Mouse (Mus musculus) CH12.LX (cell line): ENCODE data around the gene Dapk2. TPM values are rescaled to one million over a fixed set of nuclear protein-coding genes. Genes with fewer than 3 reads are reported as not detected.
A peak's percentile ranks its signal among the peaks of the same experiment; 100 is the strongest.

ENCODE experiments used
- DNase-seq: peaks from one replicate; pipeline ENCODE4 v3.0.0-alpha.2; 2013; ENCODE audit errors: extremely low read depth
- H3K27ac ChIP-seq: 2 replicates; pipeline ENCODE4 v1.5.1; 2012; ENCODE audit warnings: low read depth, mild to moderate bottlenecking, control low read depth, moderate library complexity; ENCODE audit not compliant: insufficient read depth
- H3K27me3 ChIP-seq: replicated peaks from 2 replicates; pipeline ENCODE3; 2012; ENCODE audit warnings: inconsistent platforms
- H3K36me3 ChIP-seq, 2 experiments: replicated peaks in 1 of 2; 2 replicates each; pipeline versions ENCODE3 to v1.6.1; 2012; ENCODE audit warnings: inconsistent platforms in 1 of 2, low read length in 1 of 2, mild to moderate bottlenecking in 1 of 2, mixed read lengths in 1 of 2, moderate library complexity in 1 of 2; ENCODE audit not compliant: control insufficient read depth in 1 of 2, insufficient read depth in 1 of 2
- H3K4me1 ChIP-seq, 2 experiments: 2 replicates each; pipeline ENCODE4 v1.6.1; 2012; ENCODE audit warnings: inconsistent platforms in 1 of 2, moderate library complexity in 1 of 2; ENCODE audit not compliant: insufficient read depth in 2 of 2, control insufficient read depth in 1 of 2
- H3K4me2 ChIP-seq: 2 replicates; pipeline ENCODE4 v1.6.1; 2012; ENCODE audit warnings: low read depth, mild to moderate bottlenecking, control low read depth; ENCODE audit not compliant: poor library complexity, insufficient read depth, severe bottlenecking
- H3K4me3 ChIP-seq, 3 experiments: fragments of 150-350 bp in 1 of 3; sonication (generic) in 1 of 3; replicated peaks in 1 of 3; 2 replicates each; pipeline versions ENCODE3 to v1.5.1; 2011 to 2012; ENCODE audit warnings: low read depth in 2 of 3, low read length in 2 of 3, mild to moderate bottlenecking in 2 of 3, moderate library complexity in 2 of 3, control low read depth in 1 of 3, improper control_type of control experiment in 1 of 3, inconsistent platforms in 1 of 3, mixed read lengths in 1 of 3; ENCODE audit not compliant: poor library complexity in 1 of 3
- H3K79me2 ChIP-seq: replicated peaks from 2 replicates; pipeline ENCODE4 v1.6.1; 2012; ENCODE audit warnings: mild to moderate bottlenecking, moderate library complexity; ENCODE audit not compliant: control insufficient read depth, poor library complexity, insufficient read depth, severe bottlenecking; ENCODE audit errors: extremely low read depth
- H3K9ac ChIP-seq: 2 replicates; pipeline ENCODE4 v1.6.1; 2012; ENCODE audit warnings: low read depth, mild to moderate bottlenecking, control low read depth, moderate library complexity; ENCODE audit not compliant: insufficient read depth
- H3K9me3 ChIP-seq: replicated peaks from 2 replicates; pipeline ENCODE3; 2012; ENCODE audit warnings: low read length, inconsistent platforms, mixed read lengths
- BHLHE40 ChIP-seq: IDR thresholded peaks from 2 replicates; pipeline ENCODE4 v1.6.1; 2011; ENCODE audit warnings: mild to moderate bottlenecking, low read depth, low read length, improper control_type of control experiment
- CHD1 ChIP-seq: IDR thresholded peaks from 2 replicates; pipeline ENCODE4 v1.6.1; 2012; ENCODE audit warnings: low read depth, low read length, improper control_type of control experiment, inconsistent platforms
- CTCF ChIP-seq, 2 experiments: IDR thresholded peaks in 1 of 2; conservative IDR thresholded peaks in 1 of 2; 2 replicates each; pipeline ENCODE4 v1.5.1; 2011 to 2012; ENCODE audit warnings: low read depth in 2 of 2, low read length in 2 of 2, improper control_type of control experiment in 1 of 2, inconsistent platforms in 1 of 2, mild to moderate bottlenecking in 1 of 2, moderate library complexity in 1 of 2
- ETS1 ChIP-seq: conservative IDR thresholded peaks from 2 replicates; pipeline ENCODE4 v1.6.1; 2012; ENCODE audit warnings: low read depth, mild to moderate bottlenecking, inconsistent platforms, low read length, improper control_type of control experiment, moderate library complexity
- GABPA ChIP-seq: IDR thresholded peaks from 2 replicates; pipeline ENCODE4 v1.6.1; 2012; ENCODE audit warnings: low read depth, low read length, improper control_type of control experiment, inconsistent platforms; ENCODE audit not compliant: insufficient replicate concordance
- HCFC1 ChIP-seq: IDR thresholded peaks from 2 replicates; pipeline ENCODE4 v1.6.1; 2012; ENCODE audit warnings: low read depth, mild to moderate bottlenecking, inconsistent platforms, low read length, improper control_type of control experiment
- JUN ChIP-seq: IDR thresholded peaks from 2 replicates; pipeline ENCODE4 v1.6.1; 2011; ENCODE audit warnings: low read depth, mild to moderate bottlenecking, low read length, improper control_type of control experiment, moderate library complexity; ENCODE audit not compliant: insufficient read depth
- KAT2A ChIP-seq: IDR thresholded peaks from 2 replicates; pipeline ENCODE4 v1.6.1; 2012; ENCODE audit warnings: low read length, improper control_type of control experiment, inconsistent platforms; ENCODE audit not compliant: insufficient replicate concordance
- MXI1 ChIP-seq: IDR thresholded peaks from 2 replicates; pipeline ENCODE4 v1.6.1; 2011; ENCODE audit warnings: mild to moderate bottlenecking, low read depth, low read length, improper control_type of control experiment
- MYC ChIP-seq: IDR thresholded peaks from 2 replicates; pipeline ENCODE4 v1.6.1; 2011; ENCODE audit warnings: low read depth, mild to moderate bottlenecking, improper control_type of control experiment, low read length
- NRF1 ChIP-seq: IDR thresholded peaks from 2 replicates; pipeline ENCODE4 v1.6.1; 2014; ENCODE audit warnings: low read depth, mild to moderate bottlenecking, inconsistent platforms, low read length, improper control_type of control experiment, moderate library complexity
- RAD21 ChIP-seq: IDR thresholded peaks from 2 replicates; pipeline ENCODE4 v1.6.1; 2011; ENCODE audit warnings: low read depth, mild to moderate bottlenecking, low read length, improper control_type of control experiment, moderate library complexity
- SMC3 ChIP-seq: IDR thresholded peaks from 2 replicates; pipeline ENCODE4 v1.6.1; 2011; ENCODE audit warnings: low read depth, low read length, improper control_type of control experiment
- TBP ChIP-seq: conservative IDR thresholded peaks from 2 replicates; pipeline ENCODE4 v1.6.1; 2011; ENCODE audit warnings: low read depth, low read length, improper control_type of control experiment
- UBTF ChIP-seq: IDR thresholded peaks from 2 replicates; pipeline ENCODE4 v1.6.1; 2012; ENCODE audit warnings: low read depth, mild to moderate bottlenecking, inconsistent platforms, low read length, improper control_type of control experiment, moderate library complexity
- USF1 ChIP-seq: IDR thresholded peaks from 2 replicates; pipeline ENCODE4 v1.6.1; 2014; ENCODE audit warnings: low read depth, mild to moderate bottlenecking, inconsistent platforms, low read length, improper control_type of control experiment
- USF2 ChIP-seq: conservative IDR thresholded peaks from 2 replicates; pipeline ENCODE4 v1.6.1; 2011; ENCODE audit warnings: low read depth, low read length, improper control_type of control experiment
- dilution Hi-C: fragments of 300-500 bp; cut with MboI; formaldehyde crosslinking; loops from 2 replicates; pipeline ENCODE4 v1.14.3; 2020; ENCODE audit warnings: low sequenced_read_pairs; ENCODE audit not compliant: extremely low pct_unique_long_range_greater_than_20kb, extremely low pct_ligation_motif_present
- in situ Hi-C: fragments of 300-500 bp; cut with MboI; formaldehyde crosslinking; loops from 3 replicates; pipeline ENCODE4 v1.14.3; 2019; ENCODE audit warnings: low sequenced_read_pairs, low pct_ligation_motif_present, low pct_unique_long_range_greater_than_20kb, mixed read lengths
- polyA plus RNA-seq: library from polyadenylated mRNA; unstranded; fragments of >175 nt; gene quantifications from 2 replicates; pipeline ENCODE4 v1.2.1, GENCODE M21; 2012; ENCODE audit warnings: low read depth; ENCODE audit not compliant: insufficient read length
- total RNA-seq, 2 experiments: library from RNA; depleted of rRNA; stranded (reverse); fragments of 300-350 nt in 1 of 2; fragments of >200 nt in 1 of 2; gene quantifications; 2 replicates each; pipeline ENCODE4 v1.2.3; 2012 to 2014

Dapk2 gene
- total and polyA plus RNA-seq, 3 experiments = 25.2 to 60.3 (median 39.0) TPM

GRCm38 (mm10) chr9:66236615-66237014 lies 78.6 kb downstream of the Dapk2 start:
- dilution Hi-C loops = no loop called here
- no peak overlapping the region for H3K27ac ChIP-seq

GRCm38 (mm10) chr9:66237742-66238141 lies 79.7 kb downstream of the Dapk2 start:
- Histone ChIP-seq H3K9ac (no peak overlapping the region), H3K9me3 (peaks cover 5% of the 10 kb centered on the region), H3K36me3 (peaks cover 2 to 54% of the 10 kb centered on the region in 2 experiments), H3K4me3 (no peak overlapping the region), H3K27ac (no peak overlapping the region), H3K79me2 (no peaks in the 10 kb centered on the region), H3K4me2 (no peak overlapping the region), H3K27me3 (no peaks in the 10 kb centered on the region), H3K4me1 (peaks cover 17 to 52% of the 10 kb centered on the region in 2 experiments)
- in situ Hi-C loops (no loop called here), dilution Hi-C loops (no loop called here)
- DNase-seq = no peak
- peak; percentile 43 for TF ChIP-seq SMC3
- peak in 1 of 2 experiments; percentile 39; a peak in 2 of 4 replicates for TF ChIP-seq CTCF (conservative IDR thresholded peaks at IDR 0.05 in 1 of 2, IDR thresholded peaks at IDR 0.05 in 1 of 2; ENCODE audit: low read depth in 2 of 2, low read length in 2 of 2)
- no peak for TF ChIP-seq KAT2A
- TF ChIP-seq RAD21 = peak; percentile 15

More at GRCm38 (mm10) chr9:66236615-66237014, 78.6 kb downstream of the Dapk2 start:
- Histone ChIP-seq H3K9me3 (peaks cover 5% of the 10 kb centered on the region), H3K4me2 (no peak overlapping the region), H3K4me1 (peaks cover 25 to 51% of the 10 kb centered on the region in 2 experiments), H3K4me3 (no peak overlapping the region), H3K79me2 (no peaks in the 10 kb centered on the region), H3K27me3 (no peaks in the 10 kb centered on the region)
- DNase-seq = no peak
- in situ Hi-C loops = no loop called here
- TF ChIP-seq UBTF = no peak
- TF ChIP-seq BHLHE40 = no peak
- no peak for TF ChIP-seq USF2
- TF ChIP-seq MXI1 = no peak
- TF ChIP-seq GABPA = no peak
- TF ChIP-seq USF1 = no peak
- TF ChIP-seq TBP = no peak
- TF ChIP-seq SMC3 = no peak
- TF ChIP-seq RAD21 = no peak
- no peak for TF ChIP-seq MYC
- TF ChIP-seq CHD1 = no peak
- no peak for TF ChIP-seq ETS1
- no peak for TF ChIP-seq HCFC1
- TF ChIP-seq JUN = no peak
- TF ChIP-seq NRF1 = no peak
- TF ChIP-seq, all 38 proteins: peak for 0
- Histone ChIP-seq H3K36me3 (peaks cover 2 to 64% of the 10 kb centered on the region in 2 experiments), H3K9ac (no peak overlapping the region)
